Mouse (Mus musculus) MEL (cell line): Measurements from ENCODE around the gene Gm5475. TPM values are rescaled to one million over a fixed set of nuclear protein-coding genes. Genes with fewer than 3 reads are reported as not detected.

Experiments used
- DNase-seq: peaks from one replicate; pipeline ENCODE4 v3.0.0; 2011; ENCODE audit warnings: low read depth, low spot score
- H3K27ac ChIP-seq: 2 replicates; pipeline ENCODE4 v1.5.1; 2012; ENCODE audit warnings: low read depth, mild to moderate bottlenecking, control low read depth, low read length, moderate library complexity; ENCODE audit not compliant: control insufficient read depth
- H3K27me3 ChIP-seq, 2 experiments: fragments of 150-350 bp in 1 of 2; sonication (generic) in 1 of 2; 2 replicates each; pipeline ENCODE4 v1.6.1; 2012; ENCODE audit warnings: low read length in 2 of 2, mild to moderate bottlenecking in 2 of 2, improper control_type of control experiment in 1 of 2, moderate library complexity in 1 of 2; ENCODE audit not compliant: insufficient read depth in 2 of 2, control insufficient read depth in 1 of 2
- H3K36me3 ChIP-seq, 2 experiments: 2 replicates each; pipeline ENCODE4 v1.6.1; 2012 to 2014; ENCODE audit warnings: low read length in 2 of 2, improper control_type of control experiment in 1 of 2, inconsistent platforms in 1 of 2, mild to moderate bottlenecking in 1 of 2; ENCODE audit not compliant: insufficient read depth in 2 of 2, control insufficient read depth in 1 of 2
- H3K4me1 ChIP-seq, 2 experiments: fragments of 150-350 bp in 1 of 2; sonication (generic) in 1 of 2; 2 replicates each; pipeline ENCODE4 v1.6.1; 2012; ENCODE audit warnings: low read length in 2 of 2, improper control_type of control experiment in 1 of 2, mild to moderate bottlenecking in 1 of 2; ENCODE audit not compliant: insufficient read depth in 2 of 2, control insufficient read depth in 1 of 2
- H3K4me3 ChIP-seq, 2 experiments: fragments of 150-350 bp in 1 of 2; sonication (generic) in 1 of 2; 2 replicates each; pipeline ENCODE4 v1.5.1; 2012; ENCODE audit warnings: low read depth in 2 of 2, low read length in 2 of 2, mild to moderate bottlenecking in 2 of 2, moderate library complexity in 2 of 2, control low read depth in 1 of 2, improper control_type of control experiment in 1 of 2; ENCODE audit not compliant: control insufficient read depth in 1 of 2, insufficient read depth in 1 of 2
- H3K79me2 ChIP-seq: 2 replicates; pipeline ENCODE4 v1.6.1; 2012; ENCODE audit warnings: mild to moderate bottlenecking, low read length, moderate library complexity; ENCODE audit not compliant: control insufficient read depth, poor library complexity, insufficient read depth
- H3K9ac ChIP-seq: 2 replicates; pipeline ENCODE4 v1.6.1; 2012; ENCODE audit warnings: low read depth, mild to moderate bottlenecking, control low read depth, low read length, moderate library complexity; ENCODE audit not compliant: control insufficient read depth, poor library complexity, severe bottlenecking
- H3K9me3 ChIP-seq: fragments of 150-350 bp; sonication (generic); replicated peaks from 2 replicates; pipeline ENCODE4 v1.6.1; 2012; ENCODE audit warnings: mild to moderate bottlenecking, low read length, improper control_type of control experiment, moderate library complexity; ENCODE audit not compliant: insufficient read depth
- BHLHE40 ChIP-seq: IDR thresholded peaks from 2 replicates; pipeline ENCODE4 v1.6.1; 2012; ENCODE audit warnings: low read depth, mild to moderate bottlenecking, inconsistent platforms, low read length, improper control_type of control experiment, borderline replicate concordance
- CHD1 ChIP-seq: IDR thresholded peaks from 2 replicates; pipeline ENCODE4 v1.6.1; 2012; ENCODE audit warnings: low read depth, mild to moderate bottlenecking, inconsistent platforms, low read length, improper control_type of control experiment
- CHD2 ChIP-seq: IDR thresholded peaks from 2 replicates; pipeline ENCODE4 v1.6.1; 2011; ENCODE audit warnings: low read length, improper control_type of control experiment
- CTCF ChIP-seq, 3 experiments: IDR thresholded peaks in 2 of 3; conservative IDR thresholded peaks in 1 of 3; 2 replicates each; pipeline ENCODE4 v1.5.1; 2011 to 2012; ENCODE audit warnings: low read length in 3 of 3, low read depth in 2 of 3, mild to moderate bottlenecking in 2 of 3, improper control_type of control experiment in 1 of 3, inconsistent platforms in 1 of 3, mixed read lengths in 1 of 3, moderate library complexity in 1 of 3; ENCODE audit not compliant: control insufficient read depth in 1 of 3, insufficient read depth in 1 of 3, poor library complexity in 1 of 3, severe bottlenecking in 1 of 3
- E2F4 ChIP-seq: IDR thresholded peaks from 2 replicates; pipeline ENCODE4 v1.6.1; 2011; ENCODE audit warnings: low read depth, low read length, improper control_type of control experiment, borderline replicate concordance
- ELF1 ChIP-seq: IDR thresholded peaks from 2 replicates; pipeline ENCODE4 v1.6.1; 2014; ENCODE audit warnings: low read depth, mild to moderate bottlenecking, inconsistent platforms, low read length, improper control_type of control experiment, moderate library complexity
- EP300 ChIP-seq, 2 experiments: IDR thresholded peaks; 2 replicates each; pipeline ENCODE4 v1.6.1; 2011; ENCODE audit warnings: improper control_type of control experiment in 2 of 2, low read length in 2 of 2, low read depth in 1 of 2, mild to moderate bottlenecking in 1 of 2
- ETS1 ChIP-seq: IDR thresholded peaks from 2 replicates; pipeline ENCODE4 v1.6.1; 2012; ENCODE audit warnings: low read depth, mild to moderate bottlenecking, inconsistent platforms, low read length, improper control_type of control experiment, moderate library complexity
- GATA1 ChIP-seq: IDR thresholded peaks from 2 replicates; pipeline ENCODE4 v1.6.1; 2011; ENCODE audit warnings: low read depth, low read length, improper control_type of control experiment
- HCFC1 ChIP-seq: IDR thresholded peaks from 2 replicates; pipeline ENCODE4 v1.6.1; 2012; ENCODE audit warnings: low read depth, mild to moderate bottlenecking, inconsistent platforms, low read length, improper control_type of control experiment, moderate library complexity
- JUND ChIP-seq: IDR thresholded peaks from 2 replicates; pipeline ENCODE4 v1.6.1; 2011; ENCODE audit warnings: low read depth, mild to moderate bottlenecking, improper control_type of control experiment, low read length
- KAT2A ChIP-seq: conservative IDR thresholded peaks from 2 replicates; pipeline ENCODE4 v1.6.1; 2012; ENCODE audit warnings: low read depth, low read length, improper control_type of control experiment, inconsistent platforms
- MAX ChIP-seq: IDR thresholded peaks from 2 replicates; pipeline ENCODE4 v1.6.1; 2011; ENCODE audit warnings: low read length, improper control_type of control experiment
- MAZ ChIP-seq: IDR thresholded peaks from 2 replicates; pipeline ENCODE4 v1.6.1; 2012; ENCODE audit warnings: low read depth, mild to moderate bottlenecking, inconsistent platforms, low read length, improper control_type of control experiment
- MEF2A ChIP-seq: IDR thresholded peaks from 2 replicates; pipeline ENCODE4 v1.6.1; 2014; ENCODE audit warnings: low read depth, mild to moderate bottlenecking, inconsistent platforms, low read length, improper control_type of control experiment; ENCODE audit not compliant: poor library complexity, insufficient replicate concordance, severe bottlenecking; ENCODE audit errors: extremely low read depth
- MXI1 ChIP-seq: IDR thresholded peaks from 2 replicates; pipeline ENCODE4 v1.6.1; 2011; ENCODE audit warnings: mild to moderate bottlenecking, low read depth, low read length, improper control_type of control experiment
- MYB ChIP-seq: IDR thresholded peaks from 2 replicates; pipeline ENCODE4 v1.6.1; 2011; ENCODE audit warnings: mild to moderate bottlenecking, low read depth, low read length, improper control_type of control experiment
- MYC ChIP-seq: IDR thresholded peaks from 2 replicates; pipeline ENCODE4 v1.6.1; 2011; ENCODE audit warnings: low read depth, mild to moderate bottlenecking, low read length, improper control_type of control experiment, moderate library complexity
- NELFE ChIP-seq: IDR thresholded peaks from 2 replicates; pipeline ENCODE4 v1.6.1; 2011; ENCODE audit warnings: low read depth, low read length, improper control_type of control experiment
- NRF1 ChIP-seq: IDR thresholded peaks from 2 replicates; pipeline ENCODE4 v1.6.1; 2014; ENCODE audit warnings: low read depth, mild to moderate bottlenecking, inconsistent platforms, low read length, improper control_type of control experiment, moderate library complexity; ENCODE audit not compliant: poor library complexity, insufficient read depth, severe bottlenecking
- POLR2AphosphoS2 ChIP-seq: IDR thresholded peaks from 2 replicates; pipeline ENCODE4 v1.6.1; 2011; ENCODE audit warnings: low read length, improper control_type of control experiment
- POLR2AphosphoS5 ChIP-seq: IDR thresholded peaks from 2 replicates; pipeline ENCODE4 v1.6.1; 2012; ENCODE audit warnings: low read depth, borderline replicate concordance, mild to moderate bottlenecking, inconsistent platforms, low read length, moderate library complexity, mixed read lengths
- RAD21 ChIP-seq: IDR thresholded peaks from 2 replicates; pipeline ENCODE4 v1.6.1; 2011; ENCODE audit warnings: mild to moderate bottlenecking, low read depth, low read length, improper control_type of control experiment
- RCOR1 ChIP-seq: IDR thresholded peaks from 2 replicates; pipeline ENCODE4 v1.6.1; 2012; ENCODE audit warnings: low read depth, mild to moderate bottlenecking, inconsistent platforms, low read length, improper control_type of control experiment
- SIN3A ChIP-seq: IDR thresholded peaks from 2 replicates; pipeline ENCODE4 v1.6.1; 2012; ENCODE audit warnings: low read length, improper control_type of control experiment, inconsistent platforms
- SMC3 ChIP-seq: IDR thresholded peaks from 2 replicates; pipeline ENCODE4 v1.6.1; 2011; ENCODE audit warnings: low read depth, low read length, improper control_type of control experiment
- TAL1 ChIP-seq: IDR thresholded peaks from 2 replicates; pipeline ENCODE4 v1.6.1; 2012; ENCODE audit warnings: mild to moderate bottlenecking, inconsistent platforms, low read length, moderate library complexity, mixed read lengths
- TBP ChIP-seq: IDR thresholded peaks from 2 replicates; pipeline ENCODE4 v1.8.0; 2011; ENCODE audit warnings: low read depth, low read length, improper control_type of control experiment
- UBTF ChIP-seq: IDR thresholded peaks from 2 replicates; pipeline ENCODE4 v1.6.1; 2012; ENCODE audit warnings: low read depth, mild to moderate bottlenecking, inconsistent platforms, low read length, improper control_type of control experiment, moderate library complexity, borderline replicate concordance; ENCODE audit not compliant: insufficient read depth
- USF1 ChIP-seq: IDR thresholded peaks from 2 replicates; pipeline ENCODE4 v1.6.1; 2014; ENCODE audit warnings: low read depth, mild to moderate bottlenecking, inconsistent platforms, low read length, improper control_type of control experiment, moderate library complexity
- USF2 ChIP-seq, 2 experiments: IDR thresholded peaks; 2 replicates each; pipeline ENCODE4 v1.6.1; 2011 to 2012; ENCODE audit warnings: improper control_type of control experiment in 2 of 2, low read length in 2 of 2, borderline replicate concordance in 1 of 2, inconsistent platforms in 1 of 2, low read depth in 1 of 2, mild to moderate bottlenecking in 1 of 2; ENCODE audit not compliant: insufficient read depth in 1 of 2
- ZC3H11A ChIP-seq: IDR thresholded peaks from 2 replicates; pipeline ENCODE4 v1.6.1; 2012; ENCODE audit warnings: low read depth, mild to moderate bottlenecking, inconsistent platforms, low read length, improper control_type of control experiment
- ZKSCAN1 ChIP-seq: IDR thresholded peaks from 2 replicates; pipeline ENCODE4 v1.6.1; 2012; ENCODE audit warnings: low read depth, mild to moderate bottlenecking, inconsistent platforms, low read length, improper control_type of control experiment, moderate library complexity
- ZMIZ1 ChIP-seq: IDR thresholded peaks from 2 replicates; pipeline ENCODE4 v1.6.1; 2012; ENCODE audit warnings: low read depth, mild to moderate bottlenecking, inconsistent platforms, low read length, improper control_type of control experiment, moderate library complexity
- ZNF384 ChIP-seq: IDR thresholded peaks from 2 replicates; pipeline ENCODE4 v1.6.1; 2012; ENCODE audit warnings: low read depth, mild to moderate bottlenecking, inconsistent platforms, low read length, improper control_type of control experiment
- polyA plus RNA-seq, 2 experiments: library from polyadenylated mRNA; stranded (reverse) in 1 of 2; unstranded in 1 of 2; fragments of >175 nt in 1 of 2; fragments of >200 nt in 1 of 2; gene quantifications; 2 replicates each; pipeline versions ENCODE4 v1.2.1 to v1.2.4; 2012; ENCODE audit warnings: low replicate concordance in 2 of 2, low read depth in 1 of 2; ENCODE audit not compliant: insufficient read length in 2 of 2, insufficient read depth in 1 of 2, missing spikeins in 1 of 2
- total RNA-seq: library from RNA; depleted of rRNA; stranded (reverse); fragments of 300-350 nt; gene quantifications from 2 replicates; pipeline ENCODE4 v1.2.3, GENCODE M21; 2012

Gene Gm5475
- total and polyA plus RNA-seq, 3 experiments: 0.14 to 0.15 TPM; not detected in 1

DNA sequence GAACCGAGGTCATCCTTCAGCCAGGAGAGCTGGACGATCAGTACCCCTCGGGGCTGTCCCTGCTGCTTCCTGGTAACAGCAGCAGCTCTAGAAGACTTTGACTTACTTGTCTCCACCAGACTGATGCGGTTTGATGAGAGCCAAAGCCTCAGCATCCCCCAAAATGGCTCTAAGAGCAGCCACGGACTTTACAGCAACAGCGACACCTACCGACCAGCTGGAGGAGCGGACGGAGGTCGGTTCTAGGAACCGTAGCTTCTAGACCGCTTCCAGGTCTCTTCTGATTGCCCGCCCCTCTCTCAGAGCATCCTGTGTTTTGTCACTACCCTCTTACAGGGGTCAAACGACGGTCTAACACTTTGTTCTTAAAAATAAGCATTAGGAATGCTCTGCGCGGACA is 35.4 kb downstream of the Gm5475 start (continued):
- TF ChIP-seq GATA1: no peak
- no peak for TF ChIP-seq KAT2A

GRCm38 (mm10) chr15:100458055-100458454 is 36.1 kb downstream of the Gm5475 start:
- DNase-seq: peak; percentile 98
- Histone ChIP-seq H3K9me3 (no peaks in the 10 kb centered on the region), H3K4me3 (peak overlapping the region; percentile 60), H3K36me3 (peaks cover 0 to 2% of the 10 kb centered on the region in 2 experiments; a peak in 1 of 4 replicates), H3K4me1 (peaks cover 0 to 13% of the 10 kb centered on the region in 2 experiments), H3K79me2 (no peaks in the 10 kb centered on the region), H3K27ac (no peak overlapping the region), H3K9ac (peak overlapping the region; percentile 40), H3K27me3 (no peaks in the 10 kb centered on the region)
- TF ChIP-seq MYB (no peak), ELF1 (no peak), MYC (no peak), UBTF (no peak), RAD21 (peak; percentile 96), TAL1 (no peak), MEF2A (no peak), HCFC1 (peak; percentile 23; the same call in 1 of the 2 replicates), KAT2A (no peak), NELFE (0 out of 2 replicates have a peak, but pooled peaks have one; percentile 16), ZMIZ1 (no peak), MAX (no peak), CTCF (IDR thresholded peaks at IDR 0.05 in 2 of 3, conservative IDR thresholded peaks at IDR 0.05 in 1 of 3; ENCODE audit: control insufficient read depth in 1 of 3, insufficient read depth in 1 of 3, low read depth in 2 of 3, low read length in 3 of 3, poor library complexity in 1 of 3, severe bottlenecking in 1 of 3) (peak; percentile 87 to 95 (median 92)), BHLHE40 (no peak), POLR2AphosphoS5 (no peak), ZKSCAN1 (no peak), MAZ (no peak), MXI1 (no peak; the same call in none of the 2 replicates), RCOR1 (no peak), USF1 (no peak), EP300 (IDR thresholded peaks at IDR 0.05; ENCODE audit: low read depth in 1 of 2, low read length in 2 of 2) (no peak), E2F4 (no peak), NRF1 (no peak), TBP (no peak; the same call in 1 of the 2 replicates), SIN3A (peak; percentile 49; the same call in 1 of the 2 replicates), USF2 (IDR thresholded peaks at IDR 0.05; ENCODE audit: borderline replicate concordance in 1 of 2, insufficient read depth in 1 of 2, low read depth in 1 of 2, low read length in 2 of 2) (no peak), CHD2 (no peak), ETS1 (no peak), JUND (peak; percentile 90), GATA1 (no peak), ZNF384 (no peak), POLR2AphosphoS2 (no peak), ZC3H11A (peak; percentile 94), SMC3 (peak; percentile 92), CHD1 (no peak)
